Mouse (Mus musculus): Measurements from ENCODE around the gene Ppp1r35. TPM values are rescaled to one million over a fixed set of nuclear protein-coding genes. Genes with fewer than 3 reads are reported as not detected.

The Ppp1r35 gene
- total RNA-seq, 1 experiment from 2014 or later, result 20.4 TPM

- DNase-seq, result no peak
These were observed 50.0 kb downstream of the Ppp1r35 start for GRCm38 (mm10) chr5:137828694-137829093.

Other genes with a start within 250 kb of the Ppp1r35 start
- gene Epo, start 245.6 kb upstream of the Ppp1r35 start, total RNA-seq (2021), result not detected in 2 replicates
- 574 and 611 TPM in 2 replicates for gene Gnb2, start 245.3 kb upstream of the Ppp1r35 start, total RNA-seq (2021)
- 2.8 and 3.8 TPM in 2 replicates for gene Actl6b, start 225.3 kb upstream of the Ppp1r35 start, total RNA-seq (2021)
- gene Tfr2, start 209.0 kb upstream of the Ppp1r35 start, total RNA-seq (2021), result 1.4 and 26.4 TPM in 2 replicates
- gene Mospd3, start 177.8 kb upstream of the Ppp1r35 start, total RNA-seq (2021), result 42.5 and 44.9 TPM in 2 replicates
- gene Pcolce, start 165.1 kb upstream of the Ppp1r35 start, total RNA-seq (2021), result 414 and 471 TPM in 2 replicates
- gene Fbxo24, start 149.8 kb upstream of the Ppp1r35 start, total RNA-seq (2021), result 0.38 and 0.85 TPM in 2 replicates
- 30.1 and 35.9 TPM in 2 replicates for gene Lrch4, start 149.7 kb upstream of the Ppp1r35 start, total RNA-seq (2021)
- 7.2 and 11.6 TPM in 2 replicates for gene Gm20605, start 149.7 kb upstream of the Ppp1r35 start, total RNA-seq (2021)
- gene Sap25, start 137.5 kb upstream of the Ppp1r35 start, total RNA-seq (2021), result 7.4 and 12.8 TPM in 2 replicates
- 4.2 and 4.6 TPM in 2 replicates for gene Irs3, start 133.1 kb upstream of the Ppp1r35 start, total RNA-seq (2021)
- 22.9 and 25.3 TPM in 2 replicates for gene Agfg2, start 94.1 kb upstream of the Ppp1r35 start, total RNA-seq (2021)
- 3.6 and 5.9 TPM in 2 replicates for gene Nyap1, start 37.2 kb upstream of the Ppp1r35 start, total RNA-seq (2021)
- gene Tsc22d4, start 33.1 kb upstream of the Ppp1r35 start, total RNA-seq (2021), result 74.9 and 87.3 TPM in 2 replicates
- gene Mepce, start 8.8 kb downstream of the Ppp1r35 start, total RNA-seq (2021), result 41.5 and 46.7 TPM in 2 replicates
- gene Zcwpw1, start 8.9 kb downstream of the Ppp1r35 start, total RNA-seq (2021), result 5.6 and 5.7 TPM in 2 replicates
- gene Pilra, start 57.4 kb downstream of the Ppp1r35 start, total RNA-seq (2021), result 1.2 and 2.9 TPM in 2 replicates
- 0.67 and 1.6 TPM in 2 replicates for gene Pilrb1, start 79.3 kb downstream of the Ppp1r35 start, total RNA-seq (2021)
- 0.45 and 0.70 TPM in 2 replicates for gene Pilrb2, start 93.0 kb downstream of the Ppp1r35 start, total RNA-seq (2021)
- gene Cyp3a13, start 142.8 kb downstream of the Ppp1r35 start, total RNA-seq (2021), result 0.26 and 7.7 TPM in 2 replicates
- gene Gjc3, start 184.2 kb downstream of the Ppp1r35 start, total RNA-seq (2021), result 0.70 and 0.94 TPM in 2 replicates
- 6.4 and 99.5 TPM in 2 replicates for gene Azgp1, start 202.7 kb downstream of the Ppp1r35 start, total RNA-seq (2021)
- not detected in 2 replicates for gene Smok3a, start 242.4 kb downstream of the Ppp1r35 start, total RNA-seq (2021)
- gene Smok3b, start 242.6 kb downstream of the Ppp1r35 start, total RNA-seq (2021), result not detected in 2 replicates